Mouse (Mus musculus): ENCODE results near the gene Trmt10a. TPM values are rescaled to one million over a fixed set of nuclear protein-coding genes. Genes with fewer than 3 reads are reported as not detected.

The Trmt10a gene
- polyA plus RNA-seq, 1 experiment from 2014 or later: 7.0 TPM

- Histone ChIP-seq H3K9ac (replicated peaks) (no peak overlapping the region), H3K27me3 (no peaks in the 10 kb centered on the region), H3K36me3 (no peaks in the 10 kb centered on the region), H3K4me1 (peaks cover 6% of the 10 kb centered on the region), H3K4me3 (no peak overlapping the region), H3K27ac (replicated peaks) (no peak overlapping the region), H3K9me3 (no peaks in the 10 kb centered on the region), H3K4me2 (replicated peaks) (no peak overlapping the region)
- 93% methylated on average over 6 of the region's 6 CpGs for WGBS
- ATAC-seq (replicated peaks): no peak
Observed at GRCm38 (mm10) chr3:138139663-138140062, 3.6 kb upstream of the Trmt10a start.

GRCm38 (mm10) chr3:138142052-138142732 lies 1.1 kb upstream of the Trmt10a start:
- no peaks in the 10 kb centered on the region for H3K27me3 ChIP-seq
- H3K27ac ChIP-seq (replicated peaks): 0 out of 2 replicates have a peak overlapping the region, but pooled peaks have one; percentile 31
- H3K4me3 ChIP-seq: peak overlapping the region; percentile 87
- ATAC-seq (replicated peaks): no peak
- H3K4me2 ChIP-seq (replicated peaks): peak overlapping the region; percentile 43
- WGBS: 57% methylated on average over 4 of the region's 4 CpGs
- H3K9ac ChIP-seq (replicated peaks): peak overlapping the region; percentile 30; the same call in 1 of the 2 replicates
- no peaks in the 10 kb centered on the region for H3K36me3 ChIP-seq
- no peaks in the 10 kb centered on the region for H3K9me3 ChIP-seq
- H3K4me1 ChIP-seq: peaks cover 6% of the 10 kb centered on the region

- no peaks in the 10 kb centered on the region for H3K9me3 ChIP-seq
- no peaks in the 10 kb centered on the region for H3K36me3 ChIP-seq
- no peaks in the 10 kb centered on the region for H3K27me3 ChIP-seq
- peak overlapping the region; percentile 43 for H3K4me2 ChIP-seq (replicated peaks)
- peak overlapping the region; percentile 87 for H3K4me3 ChIP-seq
- H3K27ac ChIP-seq (replicated peaks): peak overlapping the region; percentile 100
- ATAC-seq (replicated peaks): no peak
- H3K4me1 ChIP-seq: peaks cover 6% of the 10 kb centered on the region
- H3K9ac ChIP-seq (replicated peaks): peak overlapping the region; percentile 86
- 7% methylated on average over 12 of the region's 12 CpGs for WGBS
Observed at GRCm38 (mm10) chr3:138142733-138143314, 424 bp upstream of the Trmt10a start.

GRCm38 (mm10) chr3:138144060-138144641 lies 903 bp downstream of the Trmt10a start:
- Histone ChIP-seq H3K4me3 (peak overlapping the region; percentile 87), H3K4me1 (peaks cover 6% of the 10 kb centered on the region), H3K27ac (replicated peaks) (peak overlapping the region; percentile 100), H3K36me3 (no peaks in the 10 kb centered on the region), H3K9me3 (no peaks in the 10 kb centered on the region), H3K27me3 (no peaks in the 10 kb centered on the region), H3K9ac (replicated peaks) (peak overlapping the region; percentile 86), H3K4me2 (replicated peaks) (peak overlapping the region; percentile 79)
- no peak for ATAC-seq (replicated peaks)
- 0% methylated on average over 18 of the region's 18 CpGs for WGBS

- Histone ChIP-seq H3K4me1 (peaks cover 6% of the 10 kb centered on the region), H3K27me3 (no peaks in the 10 kb centered on the region), H3K36me3 (no peaks in the 10 kb centered on the region), H3K27ac (replicated peaks) (peak within 1 kb of the TSS; percentile 100), H3K4me3 (peak within 1 kb of the TSS; percentile 87), H3K9ac (replicated peaks) (peak within 1 kb of the TSS; percentile 86), H3K4me2 (replicated peaks) (peak within 1 kb of the TSS; percentile 79), H3K9me3 (no peaks in the 10 kb centered on the region)
- WGBS: 1% methylated on average over 8 of the region's 8 CpGs
- peak; percentile 10; the same call in 1 of the 2 replicates for ATAC-seq (replicated peaks)
Observed at GRCm38 (mm10) chr3:138144642-138145171, 1.5 kb downstream of the Trmt10a start, which contains the start of gene Mttp. Gene Mttp, minus strand, starts transcription at chr3:138144968.

- H3K27ac ChIP-seq (replicated peaks): no peak overlapping the region
- no peak for ATAC-seq (replicated peaks)
- WGBS: 97% methylated on average over 2 of the region's 2 CpGs
Observed at GRCm38 (mm10) chr3:138148811-138149210, 5.6 kb downstream of the Trmt10a start.

GRCm38 (mm10) chr3:138155062-138155461 lies 11.8 kb downstream of the Trmt10a start:
- 88% methylated on average over 4 of the region's 4 CpGs for WGBS
- Histone ChIP-seq H3K4me2 (replicated peaks) (no peak overlapping the region), H3K9me3 (no peaks in the 10 kb centered on the region), H3K4me1 (no peaks in the 10 kb centered on the region), H3K9ac (replicated peaks) (no peak overlapping the region), H3K27ac (replicated peaks) (no peak overlapping the region), H3K27me3 (no peaks in the 10 kb centered on the region), H3K4me3 (no peak overlapping the region), H3K36me3 (no peaks in the 10 kb centered on the region)
- ATAC-seq (replicated peaks): no peak

More at GRCm38 (mm10) chr3:138148811-138149210, 5.6 kb downstream of the Trmt10a start:
- Histone ChIP-seq H3K27me3 (no peaks in the 10 kb centered on the region), H3K9me3 (no peaks in the 10 kb centered on the region), H3K4me2 (replicated peaks) (no peak overlapping the region), H3K36me3 (no peaks in the 10 kb centered on the region), H3K4me1 (no peaks in the 10 kb centered on the region), H3K9ac (replicated peaks) (no peak overlapping the region), H3K4me3 (no peak overlapping the region)

- Histone ChIP-seq H3K4me1 (no peaks in the 10 kb centered on the region), H3K9ac (replicated peaks) (no peak overlapping the region), H3K4me3 (no peak overlapping the region), H3K36me3 (no peaks in the 10 kb centered on the region), H3K9me3 (no peaks in the 10 kb centered on the region), H3K27ac (replicated peaks) (no peak overlapping the region), H3K27me3 (no peaks in the 10 kb centered on the region), H3K4me2 (replicated peaks) (no peak overlapping the region)
- ATAC-seq (replicated peaks): no peak
- 65% methylated on average over 10 of the region's 10 CpGs for WGBS
Observed at GRCm38 (mm10) chr3:138156651-138157050, 13.4 kb downstream of the Trmt10a start.

GRCm38 (mm10) chr3:138161623-138162022 lies 18.4 kb downstream of the Trmt10a start:
- Histone ChIP-seq H3K36me3 (no peaks in the 10 kb centered on the region), H3K27me3 (no peaks in the 10 kb centered on the region), H3K4me2 (replicated peaks) (no peak overlapping the region), H3K4me3 (no peak overlapping the region), H3K9ac (replicated peaks) (no peak overlapping the region), H3K4me1 (no peaks in the 10 kb centered on the region), H3K9me3 (no peaks in the 10 kb centered on the region), H3K27ac (replicated peaks) (no peak overlapping the region)
- WGBS: 85% methylated on average over 10 of the region's 10 CpGs
- ATAC-seq (replicated peaks): no peak

GRCm38 (mm10) chr3:138162553-138163183 lies 19.4 kb downstream of the Trmt10a start:
- Histone ChIP-seq H3K9me3 (no peaks in the 10 kb centered on the region), H3K27me3 (no peaks in the 10 kb centered on the region), H3K9ac (replicated peaks) (no peak overlapping the region), H3K4me3 (no peak overlapping the region), H3K36me3 (no peaks in the 10 kb centered on the region), H3K4me1 (no peaks in the 10 kb centered on the region), H3K4me2 (replicated peaks) (no peak overlapping the region), H3K27ac (replicated peaks) (no peak overlapping the region)
- WGBS: 59% methylated on average over 4 of the region's 4 CpGs
- ATAC-seq (replicated peaks): no peak

GRCm38 (mm10) chr3:138173291-138173690 lies 30.0 kb downstream of the Trmt10a start:
- ATAC-seq (replicated peaks): no peak
- Histone ChIP-seq H3K9ac (replicated peaks) (no peak overlapping the region), H3K27ac (replicated peaks) (no peak overlapping the region), H3K4me1 (no peaks in the 10 kb centered on the region), H3K4me3 (no peak overlapping the region), H3K9me3 (no peaks in the 10 kb centered on the region), H3K4me2 (replicated peaks) (no peak overlapping the region), H3K36me3 (no peaks in the 10 kb centered on the region), H3K27me3 (no peaks in the 10 kb centered on the region)
- 80% methylated on average over 10 of the region's 10 CpGs for WGBS

GRCm38 (mm10) chr3:138175551-138175950 lies 32.3 kb downstream of the Trmt10a start:
- Histone ChIP-seq H3K27me3 (no peaks in the 10 kb centered on the region), H3K9ac (replicated peaks) (no peak overlapping the region), H3K27ac (replicated peaks) (no peak overlapping the region), H3K4me2 (replicated peaks) (no peak overlapping the region), H3K9me3 (no peaks in the 10 kb centered on the region), H3K4me1 (no peaks in the 10 kb centered on the region), H3K4me3 (no peak overlapping the region), H3K36me3 (no peaks in the 10 kb centered on the region)
- ATAC-seq (replicated peaks): no peak
- WGBS: 94% methylated on average over 6 of the region's 6 CpGs

Data from forebrain, embryonic 15.5 days (tissue).